Mouse (Mus musculus): ENCODE results near the gene Hrg.
"Not testable (repeated sequence)": the region's sequence is repeated elsewhere in the genome, so short reads cannot be mapped to it uniquely, and the experiment has no call there.

The Hrg gene

GRCm38 (mm10) chr16:22962256-22962655 lies 11.4 kb downstream of the Hrg start:
- DNase-seq, result no peak

GRCm38 (mm10) chr16:22963293-22963692 lies 12.4 kb downstream of the Hrg start:
- no peak for DNase-seq

GRCm38 (mm10) chr16:22967383-22968030 lies 16.6 kb downstream of the Hrg start:
- DNase-seq, result no peak

- DNase-seq, result not testable (repeated sequence)
These were observed 46.1 kb downstream of the Hrg start for GRCm38 (mm10) chr16:22996951-22997350.
